Mouse (Mus musculus) intestine, postnatal 0 days (tissue): ENCODE measurements around the gene Fkbp2. TPM values are rescaled to one million over a fixed set of nuclear protein-coding genes. Genes with fewer than 3 reads are reported as not detected.

Experiments
- ATAC-seq: fragments of 200-750 bp; cut with Nextera tagmentation; 2 replicates; pipeline ENCODE4 v1.8.0; 2017; ENCODE audit warnings: mild to moderate bottlenecking, moderate TSS enrichment, moderate library complexity
- H3K27ac ChIP-seq: fragments of 300-500 bp; sonication (generic); 2 replicates; pipeline ENCODE4 v1.5.1; 2014; ENCODE audit warnings: mild to moderate bottlenecking, low read depth, low read length, moderate library complexity
- H3K27me3 ChIP-seq: fragments of 300-500 bp; sonication (generic); replicated peaks from 2 replicates; pipeline ENCODE4 v1.6.1; 2014; ENCODE audit warnings: low read length, mixed read lengths; ENCODE audit not compliant: control insufficient read depth, insufficient read depth
- H3K36me3 ChIP-seq: fragments of 300-500 bp; sonication (generic); 2 replicates; pipeline ENCODE4 v1.6.1; 2014; ENCODE audit warnings: mild to moderate bottlenecking, moderate library complexity; ENCODE audit not compliant: control insufficient read depth, insufficient read depth
- H3K4me1 ChIP-seq: fragments of 300-500 bp; sonication (generic); replicated peaks from 2 replicates; pipeline ENCODE4 v1.6.1; 2014; ENCODE audit warnings: antibody characterized with exemption, low read length, mixed read lengths; ENCODE audit not compliant: control insufficient read depth, insufficient read depth
- H3K4me2 ChIP-seq: fragments of 300-500 bp; sonication (generic); replicated peaks from 2 replicates; pipeline ENCODE4 v1.6.1; 2014; ENCODE audit warnings: low read depth, mild to moderate bottlenecking, moderate library complexity
- H3K4me3 ChIP-seq: fragments of 300-500 bp; sonication (generic); 2 replicates; pipeline ENCODE4 v1.5.1; 2014; ENCODE audit warnings: low read depth, low read length
- H3K9ac ChIP-seq: fragments of 300-500 bp; sonication (generic); 2 replicates; pipeline ENCODE4 v1.6.1; 2014; ENCODE audit warnings: mild to moderate bottlenecking, low read depth, low read length
- H3K9me3 ChIP-seq: fragments of 300-500 bp; sonication (generic); 2 replicates; pipeline ENCODE4 v1.6.1; 2016; ENCODE audit warnings: mixed run types; ENCODE audit not compliant: control insufficient read depth
- CTCF ChIP-seq: sonication (generic); IDR thresholded peaks from 2 replicates; pipeline ENCODE4 v1.5.1; 2016; ENCODE audit warnings: low read depth, mild to moderate bottlenecking, control low read depth, antibody characterized with exemption, moderate library complexity
- WGBS: fragments of 180-500 bp; shearing (Covaris S2); extraction: QIAGEN DNeasy Blood & Tissue Kit; methylation state at CpG from one replicate; pipeline ENCODE4 v1.1.7; 2014; 5-methylcytosine and 5-hydroxymethylcytosine counted together
- polyA plus RNA-seq: library from polyadenylated mRNA; unstranded; fragments of >200 nt; fragmentation: Nextera tagmentation; extraction: Ambion mirVana; gene quantifications from 2 replicates; pipeline ENCODE4 v1.2.1, GENCODE M21; 2015

Fkbp2 gene
- polyA plus RNA-seq, 1 experiment from 2014 or later: 142 TPM

DNA sequence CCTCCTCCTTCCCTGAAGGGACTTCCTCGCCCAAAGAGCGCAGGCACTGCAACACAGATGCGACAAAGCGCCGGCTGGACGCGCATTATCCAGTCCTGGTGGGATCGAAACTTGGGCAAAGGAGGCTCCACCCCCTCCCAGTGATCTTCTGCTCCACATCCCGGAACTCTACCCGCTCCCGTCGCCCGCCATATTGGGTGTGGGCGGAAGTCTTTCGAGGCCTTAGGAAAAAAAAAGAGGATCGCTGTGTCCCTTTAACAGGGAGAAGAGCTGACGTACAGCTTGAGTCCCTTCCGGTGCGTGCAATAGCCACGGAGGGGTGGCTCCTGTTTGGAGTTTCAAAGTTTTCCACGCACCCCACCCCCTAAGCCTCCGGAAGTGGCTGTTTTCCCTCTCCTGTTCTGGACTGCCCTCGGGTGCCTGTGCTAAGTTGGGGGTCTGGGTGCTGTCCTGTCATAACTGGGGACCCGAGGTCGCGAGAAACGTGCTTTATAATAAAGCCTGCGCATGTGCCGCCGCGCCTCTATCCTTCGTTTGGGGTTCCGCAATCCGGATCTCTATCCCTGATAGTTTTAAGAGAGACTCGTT lies 28.8 kb downstream of the Fkbp2 start:
- peak; percentile 58 for ATAC-seq
- under 1% methylated on average over 35 of the region's 35 CpGs for WGBS
- TF ChIP-seq CTCF: no peak
- Histone ChIP-seq H3K27me3 (no peaks in the 10 kb centered on the region), H3K4me1 (peaks cover 6% of the 10 kb centered on the region; the same call in 1 of the 2 replicates), H3K9ac (peak overlapping the region; percentile 63), H3K9me3 (no peaks in the 10 kb centered on the region), H3K36me3 (peaks cover 37% of the 10 kb centered on the region), H3K4me3 (peak overlapping the region; percentile 56), H3K27ac (peak overlapping the region; percentile 92), H3K4me2 (peak overlapping the region; percentile 77)

- Histone ChIP-seq H3K27me3 (no peaks in the 10 kb centered on the region), H3K9me3 (no peaks in the 10 kb centered on the region), H3K9ac (peak overlapping the region; percentile 63), H3K4me1 (peaks cover 6% of the 10 kb centered on the region; the same call in 1 of the 2 replicates), H3K4me3 (peak overlapping the region; percentile 56), H3K27ac (peak overlapping the region; percentile 92), H3K4me2 (peak overlapping the region; percentile 77), H3K36me3 (peaks cover 29% of the 10 kb centered on the region)
- WGBS: under 1% methylated on average over 28 of the region's 28 CpGs
- peak; percentile 2; the same call in 1 of the 2 replicates for ATAC-seq
- no peak for TF ChIP-seq CTCF
These were observed 29.6 kb downstream of the Fkbp2 start for GRCm38 (mm10) chr19:6950613-6951153.

DNA sequence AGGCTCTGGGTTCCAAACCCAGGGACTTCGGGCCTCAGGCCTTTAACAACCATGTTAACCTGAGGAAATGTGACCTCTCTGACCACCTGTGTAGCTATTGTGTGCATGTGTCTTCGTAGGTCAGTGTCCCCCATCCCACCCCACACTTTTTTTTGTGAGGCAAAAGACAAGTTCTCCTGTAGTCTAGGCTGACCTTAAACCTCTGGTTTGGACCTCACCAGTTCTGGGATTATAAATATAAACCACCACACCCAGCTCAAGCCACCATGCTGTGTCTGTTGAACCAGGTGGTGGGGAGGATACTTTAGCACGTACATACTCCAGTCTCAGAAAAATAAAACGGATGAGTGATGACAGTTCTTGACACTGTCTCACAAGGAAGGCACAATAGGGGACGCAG lies 30.4 kb downstream of the Fkbp2 start:
- Histone ChIP-seq H3K4me2 (peak overlapping the region; percentile 77), H3K27ac (0 out of 2 replicates have a peak overlapping the region, but pooled peaks have one; percentile 11), H3K27me3 (no peaks in the 10 kb centered on the region), H3K4me3 (no peak overlapping the region; the same call in 1 of the 2 replicates), H3K9me3 (no peaks in the 10 kb centered on the region), H3K36me3 (peaks cover 22% of the 10 kb centered on the region), H3K4me1 (peaks cover 6% of the 10 kb centered on the region; the same call in 1 of the 2 replicates), H3K9ac (0 out of 2 replicates have a peak overlapping the region, but pooled peaks have one; percentile 63)
- 41% methylated on average over 5 of the region's 5 CpGs for WGBS
- ATAC-seq: no peak
- no peak for TF ChIP-seq CTCF

GRCm38 (mm10) chr19:6949532-6949931 lies 30.8 kb downstream of the Fkbp2 start:
- TF ChIP-seq CTCF: no peak
- Histone ChIP-seq H3K4me2 (peak overlapping the region; percentile 27; the same call in 1 of the 2 replicates), H3K9me3 (no peaks in the 10 kb centered on the region), H3K9ac (no peak overlapping the region), H3K27me3 (no peaks in the 10 kb centered on the region), H3K27ac (0 out of 2 replicates have a peak overlapping the region, but pooled peaks have one; percentile 11), H3K4me1 (peaks cover 6% of the 10 kb centered on the region; the same call in 1 of the 2 replicates), H3K36me3 (peaks cover 21% of the 10 kb centered on the region), H3K4me3 (no peak overlapping the region)
- peak; percentile 20; the same call in 1 of the 2 replicates for ATAC-seq
- 57% methylated on average over 5 of the region's 5 CpGs for WGBS

DNA sequence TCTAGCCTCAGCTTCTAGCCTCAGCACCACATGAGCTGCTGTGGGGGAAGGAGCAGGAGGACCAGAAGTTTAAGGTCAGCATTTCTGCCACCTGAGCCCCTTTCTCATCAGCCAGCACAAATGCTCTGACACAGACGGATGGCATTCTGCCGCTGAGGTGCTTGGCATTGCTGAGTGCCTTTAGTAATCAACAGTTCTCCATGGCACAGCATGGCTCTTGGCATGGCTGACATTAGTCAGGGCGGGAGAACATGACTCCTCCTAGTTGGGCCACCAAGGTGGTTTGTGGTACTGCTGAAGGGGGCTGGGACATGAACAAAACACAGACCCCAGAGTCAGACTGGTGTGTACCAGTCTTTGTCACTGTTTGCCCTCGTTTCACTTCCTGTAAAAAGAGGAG lies 32.1 kb downstream of the Fkbp2 start:
- Histone ChIP-seq H3K27me3 (no peaks in the 10 kb centered on the region), H3K36me3 (peaks cover 7% of the 10 kb centered on the region), H3K4me2 (no peak overlapping the region), H3K9ac (no peak overlapping the region), H3K4me1 (peaks cover 5% of the 10 kb centered on the region; the same call in 1 of the 2 replicates), H3K9me3 (no peaks in the 10 kb centered on the region), H3K27ac (no peak overlapping the region), H3K4me3 (no peak overlapping the region)
- ATAC-seq: no peak
- TF ChIP-seq CTCF: no peak
- WGBS: 78% methylated on average over 4 of the region's 4 CpGs

DNA sequence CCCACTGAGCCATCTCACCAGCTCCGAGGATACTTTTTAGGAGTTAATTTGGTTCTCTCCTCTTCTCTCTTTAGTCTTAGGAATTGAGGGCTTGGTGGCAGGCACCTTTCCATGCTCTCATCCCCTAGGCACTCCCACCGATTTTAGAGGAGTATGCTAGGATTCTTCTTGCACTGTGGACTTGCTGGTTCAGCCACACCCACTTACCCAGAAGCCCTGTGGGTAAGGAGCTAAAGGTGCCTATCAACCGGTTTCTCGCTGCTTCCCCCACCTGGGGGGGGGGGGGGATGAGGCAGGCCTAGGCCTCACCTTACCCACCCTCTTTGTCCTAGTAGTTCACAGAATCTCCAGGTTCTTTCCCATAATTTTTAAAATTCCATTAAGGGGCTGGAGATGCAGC lies 32.6 kb downstream of the Fkbp2 start:
- H3K36me3 ChIP-seq: 0 out of 2 replicates have a peak, but pooled peaks cover 3% of the 10 kb centered on the region
- TF ChIP-seq CTCF: no peak
- no peak overlapping the region for H3K4me3 ChIP-seq
- no peaks in the 10 kb centered on the region for H3K27me3 ChIP-seq
- no peaks in the 10 kb centered on the region for H3K9me3 ChIP-seq
- WGBS: 45% methylated on average over 4 of the region's 4 CpGs
- no peak overlapping the region for H3K27ac ChIP-seq
- peaks cover under 1% of the 10 kb centered on the region; the same call in 1 of the 2 replicates for H3K4me1 ChIP-seq
- H3K4me2 ChIP-seq: no peak overlapping the region
- ATAC-seq: no peak
- H3K9ac ChIP-seq: no peak overlapping the region
